Mouse (Mus musculus) gastrocnemius, adult 2 months (tissue): ENCODE data around the gene Ttc28. TPM values are rescaled to one million over a fixed set of nuclear protein-coding genes. Genes with fewer than 3 reads are reported as not detected.

Experiments
- DNase-seq: peaks from one replicate; pipeline ENCODE4 v3.0.0; 2022
- H3K27ac ChIP-seq: fragments of 200-600 bp; 2 replicates; pipeline ENCODE4 v1.8.1; 2022; ENCODE audit warnings: mild to moderate bottlenecking
- H3K4me3 ChIP-seq: fragments of 200-600 bp; 2 replicates; pipeline ENCODE4 v1.8.1; 2022; ENCODE audit warnings: mild to moderate bottlenecking, moderate library complexity
- CTCF ChIP-seq: fragments of 200-600 bp; IDR thresholded peaks from 2 replicates; pipeline ENCODE4 v1.8.1; 2022; ENCODE audit warnings: antibody characterized with exemption, mild to moderate bottlenecking, moderate library complexity
- intact Hi-C: fragments of 180-260 bp; cut with DNase I; formaldehyde crosslinking; loops from one replicate; pipeline ENCODE4 v1.15.1; 2025
- total RNA-seq, 2 experiments: library from RNA; stranded (reverse); gene quantifications; 2 replicates each; pipeline ENCODE4 v1.2.3; 2021

Ttc28 gene
- total RNA-seq, 2 experiments from 2014 or later, result 11.9 to 16.6 TPM

GRCm38 (mm10) chr5:110944326-110944725 lies 64.7 kb downstream of the Ttc28 start:
- intact Hi-C loops, result no loop called here
- H3K27ac ChIP-seq, result no peak overlapping the region
- H3K4me3 ChIP-seq, result no peak overlapping the region
- TF ChIP-seq CTCF, result no peak
- DNase-seq, result no peak

- TF ChIP-seq CTCF, result no peak
- no peak overlapping the region for H3K27ac ChIP-seq
- DNase-seq, result no peak
- intact Hi-C loops, result no loop called here
- no peak overlapping the region for H3K4me3 ChIP-seq
Observed at GRCm38 (mm10) chr5:110948476-110949399, 69.1 kb downstream of the Ttc28 start.

- DNase-seq, result no peak
- Histone ChIP-seq H3K4me3 (no peak overlapping the region), H3K27ac (no peak overlapping the region)
- intact Hi-C loops, result no loop called here
- no peak for TF ChIP-seq CTCF
Observed at GRCm38 (mm10) chr5:110949791-110950190, 70.2 kb downstream of the Ttc28 start.

GRCm38 (mm10) chr5:110958196-110958595 lies 78.6 kb downstream of the Ttc28 start:
- intact Hi-C loops, result no loop called here
- TF ChIP-seq CTCF, result no peak
- H3K4me3 ChIP-seq, result no peak overlapping the region
- no peak overlapping the region for H3K27ac ChIP-seq
- DNase-seq, result no peak

GRCm38 (mm10) chr5:110960067-110960466 lies 80.5 kb downstream of the Ttc28 start:
- Histone ChIP-seq H3K27ac (no peak overlapping the region), H3K4me3 (no peak overlapping the region)
- DNase-seq, result no peak
- intact Hi-C loops, result no loop called here
- no peak for TF ChIP-seq CTCF

GRCm38 (mm10) chr5:110960890-110961289 lies 81.3 kb downstream of the Ttc28 start:
- intact Hi-C loops, result no loop called here
- no peak overlapping the region for H3K27ac ChIP-seq
- TF ChIP-seq CTCF, result no peak
- no peak overlapping the region for H3K4me3 ChIP-seq
- no peak for DNase-seq

GRCm38 (mm10) chr5:110967483-110968055 lies 88.0 kb downstream of the Ttc28 start:
- Histone ChIP-seq H3K27ac (no peak overlapping the region), H3K4me3 (no peak overlapping the region)
- no peak for TF ChIP-seq CTCF
- DNase-seq, result no peak
- intact Hi-C loops, result no loop called here

- no peak overlapping the region for H3K4me3 ChIP-seq
- H3K27ac ChIP-seq, result no peak overlapping the region
- no peak for DNase-seq
- no peak for TF ChIP-seq CTCF
- intact Hi-C loops, result no loop called here
Observed at GRCm38 (mm10) chr5:110968566-110968965, 89.0 kb downstream of the Ttc28 start.

- H3K27ac ChIP-seq, result no peak overlapping the region
- DNase-seq, result no peak
- intact Hi-C loops, result no loop called here
- no peak for TF ChIP-seq CTCF
- no peak overlapping the region for H3K4me3 ChIP-seq
Observed at GRCm38 (mm10) chr5:110970162-110970780, 90.7 kb downstream of the Ttc28 start.

GRCm38 (mm10) chr5:110976721-110977120 lies 97.1 kb downstream of the Ttc28 start:
- Histone ChIP-seq H3K27ac (no peak overlapping the region), H3K4me3 (no peak overlapping the region)
- intact Hi-C loops, result loop anchor here (5.0 kb wide), 1 partner anchor 141 kb away; no protein-coding TSS in a partner anchor
- no peak for TF ChIP-seq CTCF
- DNase-seq, result no peak

- no peak overlapping the region for H3K27ac ChIP-seq
- TF ChIP-seq CTCF, result no peak
- intact Hi-C loops, result loop anchor here (2.0 to 5.0 kb wide), 2 partner anchors 29 to 140 kb away; no protein-coding TSS in a partner anchor
- H3K4me3 ChIP-seq, result no peak overlapping the region
- DNase-seq, result no peak
Observed at GRCm38 (mm10) chr5:110977796-110978195, 98.2 kb downstream of the Ttc28 start.

- Histone ChIP-seq H3K4me3 (peak overlapping the region; percentile 83), H3K27ac (peak overlapping the region; percentile 94)
- intact Hi-C loops, result loop anchor here (2.0 to 5.0 kb wide), 2 partner anchors 28 to 139 kb away; no protein-coding TSS in a partner anchor
- TF ChIP-seq CTCF, result peak; percentile 53
- peak; percentile 85 for DNase-seq
Observed at GRCm38 (mm10) chr5:110978461-110978860, 98.9 kb downstream of the Ttc28 start.
